Mouse (Mus musculus) ES-Bruce4 (cell line): Measurements from ENCODE around the gene Padi6. TPM values are rescaled to one million over a fixed set of nuclear protein-coding genes. Genes with fewer than 3 reads are reported as not detected.

Experiments used
- H3K27ac ChIP-seq: 2 replicates; pipeline ENCODE4 v1.5.1; 2012; ENCODE audit warnings: low read length, inconsistent platforms; ENCODE audit not compliant: insufficient read depth
- H3K27me3 ChIP-seq: 2 replicates; pipeline ENCODE4 v1.6.1; 2012; ENCODE audit warnings: mild to moderate bottlenecking, low read length, inconsistent platforms; ENCODE audit not compliant: control insufficient read depth, poor library complexity, insufficient read depth, severe bottlenecking
- H3K36me3 ChIP-seq: 2 replicates; pipeline ENCODE4 v1.6.1; 2012; ENCODE audit warnings: inconsistent platforms, mild to moderate bottlenecking, low read length, moderate library complexity; ENCODE audit not compliant: control insufficient read depth, poor library complexity, insufficient read depth, severe bottlenecking
- H3K4me1 ChIP-seq: one replicate; pipeline ENCODE4 v1.8.1; 2011; ENCODE audit warnings: low read length; ENCODE audit not compliant: control insufficient read depth, insufficient read depth
- H3K4me3 ChIP-seq: 2 replicates; pipeline ENCODE4 v1.5.1; 2011; ENCODE audit warnings: low read depth, mild to moderate bottlenecking, low read length
- H3K9ac ChIP-seq: 2 replicates; pipeline ENCODE4 v1.6.1; 2012; ENCODE audit warnings: low read depth, mild to moderate bottlenecking, inconsistent platforms; ENCODE audit not compliant: poor library complexity, severe bottlenecking
- H3K9me3 ChIP-seq: replicated peaks from 2 replicates; pipeline ENCODE4 v1.6.1; 2012; ENCODE audit warnings: mild to moderate bottlenecking, low read length, inconsistent platforms; ENCODE audit not compliant: control insufficient read depth, poor library complexity, insufficient read depth, severe bottlenecking
- CTCF ChIP-seq: IDR thresholded peaks from one replicate; pipeline ENCODE4 v1.8.1; 2011; ENCODE audit warnings: low read depth, low read length
- EP300 ChIP-seq: IDR thresholded peaks from 2 replicates; pipeline ENCODE4 v1.6.1; 2011; ENCODE audit warnings: low read depth, low read length; ENCODE audit not compliant: insufficient read depth
- POLR2A ChIP-seq: IDR thresholded peaks from one replicate; pipeline ENCODE4 v1.8.1; 2011; ENCODE audit warnings: low read length; ENCODE audit not compliant: insufficient read depth
- polyA plus RNA-seq: library from polyadenylated mRNA; stranded (reverse); fragments of >200 nt; gene quantifications from 2 replicates; pipeline ENCODE4 v1.2.4, GENCODE M21; 2011; ENCODE audit warnings: low read depth; ENCODE audit not compliant: missing spikeins, insufficient read depth, insufficient read length

Padi6 gene
- polyA plus RNA-seq, 1 experiment: not detected

DNA sequence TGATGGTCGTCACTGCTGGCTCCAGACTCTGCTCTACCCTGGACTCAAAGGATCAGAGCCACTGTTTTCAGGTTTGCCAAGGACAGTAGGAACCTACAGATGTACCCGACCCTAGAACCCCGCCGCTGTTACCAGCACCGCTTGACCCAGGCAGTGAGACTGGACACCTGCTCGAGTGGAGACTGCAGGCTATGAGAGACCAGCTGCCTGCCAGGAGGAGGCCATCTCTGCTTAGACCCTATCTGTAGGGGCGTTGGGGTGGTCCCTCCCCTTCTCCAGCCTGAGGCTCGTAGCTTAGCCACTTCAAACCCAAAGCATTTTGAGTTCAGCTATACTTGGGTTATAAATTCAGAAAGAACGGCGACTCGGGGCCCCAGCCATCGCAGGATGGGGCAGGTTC lies 15.5 kb downstream of the Padi6 start:
- H3K36me3 ChIP-seq: peaks cover 9% of the 10 kb centered on the region
- H3K27me3 ChIP-seq: no peaks in the 10 kb centered on the region
- no peak overlapping the region for H3K9ac ChIP-seq
- no peak for TF ChIP-seq EP300
- H3K4me1 ChIP-seq: no peaks in the 10 kb centered on the region
- H3K27ac ChIP-seq: no peak overlapping the region
- no peak overlapping the region for H3K4me3 ChIP-seq
- no peaks in the 10 kb centered on the region for H3K9me3 ChIP-seq

DNA sequence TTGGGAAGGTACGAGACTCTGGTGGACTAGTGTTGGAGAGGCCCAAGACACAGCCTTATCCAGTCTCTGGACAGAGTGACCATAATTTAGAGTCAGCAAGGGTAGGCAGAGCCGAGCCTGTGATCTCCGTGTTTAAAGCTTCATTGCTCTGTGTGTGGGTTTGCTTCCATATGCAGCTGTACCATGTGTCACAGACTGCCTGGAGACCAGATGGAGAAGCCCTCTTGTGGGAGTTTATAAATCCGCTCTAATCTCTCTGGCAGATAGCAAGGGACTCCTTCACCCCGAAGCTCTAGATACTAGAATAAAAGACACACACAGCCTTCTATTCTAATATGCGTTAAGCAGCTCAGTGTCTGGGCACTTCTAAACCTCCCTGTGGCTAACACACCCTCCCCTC lies 17.7 kb downstream of the Padi6 start:
- peaks cover 30% of the 10 kb centered on the region for H3K36me3 ChIP-seq
- H3K27me3 ChIP-seq: no peaks in the 10 kb centered on the region
- H3K4me1 ChIP-seq: no peaks in the 10 kb centered on the region
- no peak overlapping the region for H3K9ac ChIP-seq
- H3K27ac ChIP-seq: no peak overlapping the region
- no peaks in the 10 kb centered on the region for H3K9me3 ChIP-seq
- no peak for TF ChIP-seq POLR2A
- no peak for TF ChIP-seq EP300
- no peak for TF ChIP-seq CTCF
- H3K4me3 ChIP-seq: no peak overlapping the region

GRCm38 (mm10) chr4:140723801-140724200 lies 18.6 kb downstream of the Padi6 start:
- H3K36me3 ChIP-seq: peaks cover 38% of the 10 kb centered on the region
- H3K4me3 ChIP-seq: no peak overlapping the region
- no peaks in the 10 kb centered on the region for H3K4me1 ChIP-seq
- TF ChIP-seq POLR2A: no peak
- TF ChIP-seq CTCF: peak; percentile 61
- no peaks in the 10 kb centered on the region for H3K27me3 ChIP-seq
- no peaks in the 10 kb centered on the region for H3K9me3 ChIP-seq
- no peak overlapping the region for H3K9ac ChIP-seq
- no peak overlapping the region for H3K27ac ChIP-seq

DNA sequence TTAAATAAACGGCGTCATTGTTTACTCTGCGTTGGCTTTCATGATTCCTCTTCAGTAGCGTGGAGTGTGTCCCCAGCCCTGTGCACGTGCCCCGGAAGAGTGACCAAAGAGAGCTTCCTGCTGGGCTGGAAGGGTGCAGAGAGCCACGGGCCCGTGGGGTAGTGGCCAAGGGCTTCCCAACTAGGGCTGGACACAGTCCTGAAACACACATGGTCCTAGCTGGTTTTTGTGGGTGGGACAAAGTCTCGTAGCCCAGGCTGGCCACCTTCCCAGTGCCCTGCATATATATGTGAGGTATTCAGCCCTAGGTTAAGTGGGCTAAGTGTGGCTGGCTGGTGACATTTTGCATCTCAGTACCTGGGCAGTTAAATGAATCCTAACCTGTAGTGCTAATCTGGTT lies 19.3 kb downstream of the Padi6 start:
- Histone ChIP-seq H3K4me3 (no peak overlapping the region), H3K36me3 (peaks cover 44% of the 10 kb centered on the region), H3K9me3 (no peaks in the 10 kb centered on the region), H3K27ac (no peak overlapping the region), H3K27me3 (no peaks in the 10 kb centered on the region), H3K9ac (no peak overlapping the region), H3K4me1 (no peaks in the 10 kb centered on the region)
- no peak for TF ChIP-seq POLR2A
- TF ChIP-seq CTCF: no peak
- TF ChIP-seq EP300: no peak

DNA sequence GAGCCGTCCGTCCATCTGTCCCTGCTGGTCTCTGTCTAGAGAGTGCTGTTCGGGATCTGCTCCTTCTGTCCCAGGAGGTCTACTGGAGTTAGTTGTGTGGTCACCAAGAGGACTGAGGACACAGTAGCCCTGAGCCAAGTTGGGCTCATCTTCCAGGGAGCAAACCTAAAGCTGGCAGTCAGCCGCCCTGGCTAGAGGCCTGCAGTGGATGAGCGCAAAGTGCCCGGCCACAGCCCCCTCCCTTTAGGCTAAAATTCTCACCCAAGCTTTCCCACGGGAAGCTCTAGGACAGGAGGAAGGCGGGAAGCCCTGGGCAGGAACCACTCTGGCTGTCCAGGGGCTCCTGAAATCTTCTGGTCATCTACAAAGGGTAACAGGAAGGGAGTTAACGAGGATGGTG lies 19.7 kb downstream of the Padi6 start:
- Histone ChIP-seq H3K27me3 (no peaks in the 10 kb centered on the region), H3K4me3 (no peak overlapping the region), H3K36me3 (peaks cover 49% of the 10 kb centered on the region)

DNA sequence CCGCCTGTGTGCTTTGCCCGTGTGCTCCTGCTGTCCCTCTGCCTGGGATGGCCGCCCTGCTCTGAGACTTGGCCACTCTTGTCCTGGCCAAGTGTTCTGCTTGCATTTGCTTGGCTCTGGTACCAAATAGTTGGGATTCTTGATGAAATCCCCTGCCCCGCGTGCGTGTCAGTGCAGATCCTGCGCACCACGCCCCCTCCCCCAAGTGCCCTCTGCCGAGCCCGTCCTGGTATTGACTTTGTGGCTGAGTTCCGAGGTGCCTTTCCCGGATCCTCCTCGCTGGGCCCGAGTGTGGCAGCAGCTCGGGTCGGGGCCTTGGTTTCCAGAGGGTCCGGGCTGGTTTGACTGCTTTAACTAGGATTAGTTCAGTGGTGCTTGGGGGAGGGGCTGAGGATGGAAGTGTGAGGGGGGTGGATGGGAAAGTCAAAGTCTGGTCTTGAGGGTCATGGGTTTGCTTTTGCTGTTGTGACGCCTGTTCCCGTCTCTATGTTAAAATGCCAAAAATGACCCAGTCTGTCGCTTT lies 20.4 kb downstream of the Padi6 start:
- Histone ChIP-seq H3K36me3 (peaks cover 54% of the 10 kb centered on the region), H3K4me3 (no peak overlapping the region), H3K27ac (no peak overlapping the region), H3K9ac (no peak overlapping the region), H3K9me3 (no peaks in the 10 kb centered on the region), H3K27me3 (no peaks in the 10 kb centered on the region), H3K4me1 (no peaks in the 10 kb centered on the region)
- TF ChIP-seq EP300 (no peak), POLR2A (no peak), CTCF (no peak)

More for the DNA sequence above, 19.7 kb downstream of the Padi6 start:
- Histone ChIP-seq H3K27ac (no peak overlapping the region), H3K9ac (no peak overlapping the region), H3K9me3 (no peaks in the 10 kb centered on the region), H3K4me1 (no peaks in the 10 kb centered on the region)
- TF ChIP-seq CTCF (no peak), POLR2A (no peak), EP300 (no peak)
